Mouse (Mus musculus) left cerebral cortex, adult 2 months (tissue): Measurements from ENCODE around the gene Akr1c19. TPM values are rescaled to one million over a fixed set of nuclear protein-coding genes. Genes with fewer than 3 reads are reported as not detected.
"Not testable (repeated sequence)": the region's sequence is repeated elsewhere in the genome, so short reads cannot be mapped to it uniquely, and the experiment has no call there.

Source experiments
- DNase-seq, 2 experiments: peaks; one replicate each; pipeline ENCODE4 v3.0.0; 2021 to 2022; ENCODE audit warnings: low spot score in 2 of 2, mixed read lengths in 1 of 2; ENCODE audit errors: extremely low spot score in 1 of 2
- H3K27ac ChIP-seq: fragments of 200-600 bp; 2 replicates; pipeline ENCODE4 v1.8.1; 2022
- H3K4me3 ChIP-seq: fragments of 200-600 bp; 2 replicates; pipeline ENCODE4 v1.8.1; 2022
- CTCF ChIP-seq: fragments of 200-600 bp; IDR thresholded peaks from 2 replicates; pipeline ENCODE4 v1.8.1; 2022; ENCODE audit warnings: antibody characterized with exemption, mild to moderate bottlenecking, moderate library complexity
- intact Hi-C: fragments of 180-260 bp; cut with DNase I; formaldehyde crosslinking; loops from one replicate; pipeline ENCODE4 v1.15.1; 2025
- long read RNA-seq, 2 experiments: library from polyadenylated mRNA; stranded (forward); transcript quantifications; one replicate each; pipeline ENCODE4 v2.0.0; 2021; ENCODE audit warnings: borderline mapping rate in 2 of 2
- total RNA-seq, 2 experiments: library from RNA; stranded (reverse); gene quantifications; 2 replicates each; pipeline ENCODE4 v1.2.3; 2021

The Akr1c19 gene
- total RNA-seq, result not detected
- long read RNA-seq, experiment 1, result 0 reads
- long read RNA-seq, experiment 2, result 0 reads

DNA sequence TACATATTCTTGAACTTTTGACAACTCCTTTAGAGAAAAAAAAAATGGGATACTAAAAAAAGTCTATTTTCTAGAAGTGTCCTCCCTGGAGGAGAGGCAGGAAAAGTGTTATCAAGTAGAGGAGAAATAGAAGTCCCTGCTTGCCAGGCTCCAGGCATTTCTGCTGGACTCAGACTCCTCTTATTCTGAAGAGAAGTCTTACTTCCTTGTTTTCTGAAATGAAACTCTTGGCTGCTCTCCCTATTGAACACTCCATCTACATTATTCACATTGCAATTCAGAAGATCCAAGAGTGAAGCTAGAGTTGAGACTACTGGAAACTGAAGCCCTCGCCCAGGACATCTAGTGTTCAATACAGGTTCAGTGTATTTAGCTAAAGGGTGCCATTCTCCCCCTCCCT is at the start of gene Akr1c19:
TSS of gene Akr1c19 (plus strand) at position 260 of the 400 bp plus-strand sequence.
- H3K27ac ChIP-seq, result no peak within 1 kb of the TSS
- intact Hi-C loops, result no loop called here
- H3K4me3 ChIP-seq, result no peak within 1 kb of the TSS
- no peak for DNase-seq
- no peak for TF ChIP-seq CTCF

DNA sequence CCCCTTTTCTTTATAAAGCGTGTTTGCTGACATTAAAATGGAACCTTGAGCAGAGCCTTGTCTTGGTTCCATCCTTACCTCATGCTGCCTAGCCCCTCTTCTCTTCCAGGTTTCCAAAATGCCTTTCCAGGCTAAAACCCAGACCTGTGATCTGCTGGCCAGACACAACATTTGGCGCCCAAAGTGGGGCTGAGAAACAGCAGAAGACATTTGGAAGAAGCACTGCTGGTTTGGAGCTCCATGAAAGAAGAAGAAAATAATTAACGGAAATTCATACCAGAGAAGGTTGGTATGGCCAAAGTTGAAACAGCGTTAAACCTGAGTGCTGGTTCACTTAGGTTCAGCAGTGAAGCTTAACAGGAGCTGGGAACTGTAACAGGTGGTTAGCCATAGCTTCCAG is 47.2 kb upstream of the Akr1c19 start:
- H3K27ac ChIP-seq, intact Hi-C loops, H3K4me3 ChIP-seq, DNase-seq: not testable (repeated sequence)

DNA sequence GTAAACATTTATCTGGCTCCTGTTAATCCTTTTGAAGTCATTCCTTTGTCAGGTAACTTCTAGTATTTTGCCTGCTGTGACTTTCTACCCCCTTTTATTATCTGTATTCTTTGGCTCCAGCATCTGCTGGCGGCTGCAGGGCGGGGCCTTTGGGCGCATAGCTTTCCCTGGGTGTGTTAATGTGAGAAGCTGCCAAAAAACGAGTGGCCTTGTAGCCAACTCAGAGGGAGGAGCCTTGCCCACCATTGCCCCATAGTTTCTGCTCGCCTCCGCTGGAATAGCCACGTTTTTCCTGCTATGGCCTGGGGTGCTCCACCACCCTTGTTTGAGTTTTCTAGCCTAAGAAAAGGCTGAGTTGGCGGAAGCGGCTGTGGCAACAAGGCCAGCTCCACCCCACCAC is 45.4 kb upstream of the Akr1c19 start:
- no peak for DNase-seq
- no peak for TF ChIP-seq CTCF
- Histone ChIP-seq H3K4me3 (no peak overlapping the region), H3K27ac (no peak overlapping the region)
- intact Hi-C loops, result no loop called here

DNA sequence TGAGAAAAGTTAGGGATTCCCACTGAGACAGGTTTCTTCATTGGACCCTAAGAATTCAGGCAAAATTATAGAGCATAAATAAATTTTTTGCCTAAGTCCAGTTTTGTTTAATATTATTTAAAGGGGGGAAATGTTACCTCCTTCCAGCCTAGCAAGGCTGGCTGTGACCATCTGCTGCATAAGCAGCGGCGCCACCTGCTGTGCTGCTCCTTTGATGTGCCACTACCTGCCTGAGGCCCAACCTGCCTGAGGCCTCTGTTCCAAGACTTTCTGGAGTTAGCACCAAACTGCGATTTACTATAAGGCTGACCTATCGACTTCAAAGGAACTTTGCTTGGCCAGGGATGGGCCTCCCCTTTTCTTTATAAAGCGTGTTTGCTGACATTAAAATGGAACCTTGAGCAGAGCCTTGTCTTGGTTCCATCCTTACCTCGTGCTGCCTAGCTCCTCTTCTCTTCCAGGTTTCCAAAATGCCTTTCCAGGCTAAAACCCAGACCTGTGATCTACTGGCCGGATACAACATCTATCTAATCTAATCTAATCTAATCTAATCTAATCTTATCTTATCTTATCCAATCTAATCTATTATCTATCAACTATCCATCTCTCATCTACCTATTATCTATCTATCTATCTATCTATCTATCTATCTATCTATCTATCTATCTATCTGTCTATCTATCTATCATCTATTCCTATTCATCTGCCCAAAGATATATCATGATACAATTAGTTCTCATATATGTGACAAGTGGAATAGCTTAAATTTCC is 41.7 kb upstream of the Akr1c19 start:
- TF ChIP-seq CTCF, result peak; percentile 5
- intact Hi-C loops, result loop anchor here (5.0 kb wide), 3 partner anchors 55 to 425 kb away; no protein-coding TSS in a partner anchor
- not testable (repeated sequence) for H3K4me3 ChIP-seq

DNA sequence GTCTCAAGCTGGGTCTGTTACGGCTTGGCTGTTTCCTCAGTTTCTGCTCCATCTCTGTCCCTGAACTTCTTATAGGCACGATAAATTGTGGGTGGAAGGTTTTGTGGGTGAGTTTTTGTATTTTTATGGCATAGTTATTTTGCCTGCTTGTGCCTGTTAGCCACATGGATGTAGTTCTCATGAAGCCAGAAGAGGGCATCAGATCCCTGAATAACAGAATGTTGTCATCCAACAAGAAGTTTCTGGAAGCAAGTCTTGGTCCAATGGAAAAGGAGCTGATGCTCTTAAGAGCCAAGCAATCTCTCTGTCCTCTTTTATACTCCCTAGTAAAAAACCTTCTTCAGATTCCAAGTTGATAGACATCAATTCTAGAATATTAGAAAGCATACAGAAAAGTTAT is 40.3 kb upstream of the Akr1c19 start:
- Histone ChIP-seq H3K27ac (no peak overlapping the region), H3K4me3 (no peak overlapping the region)
- DNase-seq, result no peak
- intact Hi-C loops, result loop anchor here (5.0 kb wide), 3 partner anchors 56 to 424 kb away; no protein-coding TSS in a partner anchor
- TF ChIP-seq CTCF, result peak; percentile 47

More for the DNA sequence above, 41.7 kb upstream of the Akr1c19 start:
- not testable (repeated sequence) for DNase-seq, H3K27ac ChIP-seq

DNA sequence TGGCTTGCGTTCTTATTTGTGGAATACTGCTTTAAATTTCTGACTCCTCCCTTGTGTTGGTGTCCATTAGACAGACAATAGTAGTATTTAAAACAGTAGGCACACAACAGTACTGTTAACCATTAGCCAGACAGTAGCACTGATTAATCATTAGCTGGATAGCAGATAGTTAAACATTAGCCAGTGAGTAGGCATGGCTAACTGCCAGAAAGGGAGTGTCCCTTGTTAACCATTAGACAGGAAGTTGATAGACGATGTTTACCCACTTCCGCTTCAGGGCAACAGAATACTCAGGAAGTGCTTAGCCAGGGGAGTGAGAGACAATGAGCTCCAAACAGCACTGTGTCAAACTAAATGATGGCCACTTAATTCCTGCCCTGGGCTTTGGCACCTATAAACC is 37.6 kb upstream of the Akr1c19 start, which contains the start of gene Akr1c13:
TSS of gene Akr1c13 (plus strand) at position 247 of the 400 bp plus-strand sequence.
- TF ChIP-seq CTCF, result no peak
- DNase-seq, result no peak
- no peak within 1 kb of the TSS for H3K27ac ChIP-seq
- no peak within 1 kb of the TSS for H3K4me3 ChIP-seq
- intact Hi-C loops, result no loop called here

DNA sequence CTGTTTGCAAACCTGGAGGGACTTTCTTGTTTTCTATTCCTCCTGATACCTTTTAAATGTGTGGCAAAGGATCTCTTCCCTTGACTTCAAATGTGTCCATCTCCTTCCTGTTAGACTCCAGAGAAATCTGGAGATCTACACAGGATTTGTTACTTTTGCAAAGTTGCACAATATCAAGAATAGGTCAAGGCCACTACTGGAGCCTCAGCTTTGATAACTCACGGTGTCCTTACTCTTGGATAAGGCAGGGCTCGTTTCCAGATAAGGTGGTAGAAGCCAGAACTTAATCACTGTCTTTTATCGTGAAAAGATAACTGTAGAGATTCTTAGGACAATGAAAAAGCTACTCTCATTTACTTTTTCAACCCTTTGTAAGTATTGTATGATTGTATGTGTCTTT is 36.0 kb upstream of the Akr1c19 start:
- intact Hi-C loops, result no loop called here
- Histone ChIP-seq H3K4me3 (no peak overlapping the region), H3K27ac (no peak overlapping the region)
- no peak for DNase-seq
- TF ChIP-seq CTCF, result no peak

DNA sequence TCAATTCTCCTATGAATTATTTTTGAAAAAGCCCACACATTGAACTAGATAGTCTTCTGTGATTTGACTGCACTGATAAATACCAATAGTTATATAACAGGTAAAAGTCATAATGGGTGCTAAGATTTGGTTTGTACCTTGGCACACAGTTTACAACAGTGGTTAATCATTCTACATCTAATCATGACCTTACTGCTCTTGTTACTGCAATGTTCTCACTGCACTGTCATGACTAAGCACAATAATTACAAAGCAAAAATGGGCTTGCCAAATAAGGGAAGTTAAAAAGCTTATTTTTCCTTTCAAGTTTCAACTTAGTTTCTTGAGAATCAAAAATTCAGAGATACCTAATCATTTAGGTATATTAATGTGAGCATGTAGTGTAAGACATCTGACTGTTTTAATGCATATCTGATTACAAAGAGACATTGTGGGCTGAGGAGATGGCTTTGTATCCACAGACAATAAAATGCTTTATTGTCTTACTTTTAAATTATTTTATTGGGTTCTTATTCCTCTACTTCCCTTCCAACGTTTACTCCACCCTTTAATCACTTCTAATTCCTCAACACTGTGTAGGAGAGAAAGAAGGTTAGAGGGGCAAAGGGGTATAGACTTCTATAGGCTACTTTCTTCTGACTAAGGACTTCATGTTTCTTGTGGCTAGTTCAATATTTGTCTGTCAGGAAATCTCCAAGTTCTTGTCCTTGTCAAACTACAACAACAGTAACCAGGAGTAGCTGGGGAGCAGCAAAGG is 22.2 kb upstream of the Akr1c19 start:
- no peak for TF ChIP-seq CTCF
- no peak overlapping the region for H3K4me3 ChIP-seq
- intact Hi-C loops, result no loop called here
- no peak for DNase-seq
- H3K27ac ChIP-seq, result no peak overlapping the region

DNA sequence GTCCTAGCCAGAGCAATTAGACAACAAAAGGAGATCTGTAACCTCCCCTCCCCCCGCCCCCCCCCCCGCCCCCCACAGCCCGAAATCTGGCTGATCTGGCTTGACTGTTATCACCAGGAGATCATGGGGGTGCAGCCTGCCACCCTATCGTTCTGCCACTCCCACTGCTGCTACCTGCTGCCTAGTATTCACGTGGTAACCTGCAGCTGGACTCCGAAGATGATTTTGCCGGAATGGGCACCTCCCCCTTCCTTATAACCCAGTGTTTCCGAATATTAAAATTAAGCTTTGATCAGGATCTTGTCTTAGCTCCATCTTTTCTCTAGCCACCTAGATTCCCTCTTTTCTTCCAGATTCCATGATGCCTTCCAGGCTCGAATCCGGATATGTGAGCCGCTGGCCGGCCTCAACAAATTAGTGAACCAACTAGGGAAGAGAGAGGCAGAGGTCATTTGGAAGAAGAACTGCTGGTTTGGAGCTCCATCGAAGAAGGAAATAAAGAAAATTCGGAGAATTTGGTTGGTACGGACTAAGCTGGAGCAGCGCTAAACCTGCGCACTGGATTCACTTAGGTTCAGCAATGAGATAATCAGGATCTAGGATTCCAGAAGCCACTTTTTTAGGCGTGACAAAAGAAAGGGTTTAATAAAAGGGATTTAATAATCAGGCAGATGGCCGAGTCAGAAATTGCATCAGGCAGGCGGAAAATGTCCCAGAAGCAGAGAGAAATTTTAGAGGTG is 16.8 kb upstream of the Akr1c19 start:
- no peak for DNase-seq
- no peak overlapping the region for H3K4me3 ChIP-seq
- intact Hi-C loops, result no loop called here
- no peak overlapping the region for H3K27ac ChIP-seq
- TF ChIP-seq CTCF, result no peak

DNA sequence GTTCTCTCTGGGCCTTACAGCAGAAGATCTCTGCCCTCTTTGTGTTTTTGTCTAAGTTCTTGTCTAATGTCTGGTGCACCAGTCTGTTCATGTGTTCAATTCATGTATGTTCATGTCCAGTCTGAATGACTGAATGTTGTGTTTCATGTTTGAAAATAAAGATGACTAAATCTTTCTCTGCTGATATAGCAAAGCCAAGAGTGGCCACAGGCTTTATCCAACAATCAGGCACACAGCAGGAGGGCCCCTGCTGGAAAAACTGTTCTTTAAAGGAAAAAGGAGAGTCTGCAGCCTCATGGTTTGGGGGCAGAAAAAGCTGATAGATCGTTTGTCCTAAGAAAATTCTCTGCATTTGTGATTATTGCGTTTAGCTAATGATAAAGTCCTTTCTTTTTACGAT is 16.2 kb upstream of the Akr1c19 start:
- intact Hi-C loops, result no loop called here
- no peak for DNase-seq
- Histone ChIP-seq H3K27ac (no peak overlapping the region), H3K4me3 (no peak overlapping the region)
- no peak for TF ChIP-seq CTCF

DNA sequence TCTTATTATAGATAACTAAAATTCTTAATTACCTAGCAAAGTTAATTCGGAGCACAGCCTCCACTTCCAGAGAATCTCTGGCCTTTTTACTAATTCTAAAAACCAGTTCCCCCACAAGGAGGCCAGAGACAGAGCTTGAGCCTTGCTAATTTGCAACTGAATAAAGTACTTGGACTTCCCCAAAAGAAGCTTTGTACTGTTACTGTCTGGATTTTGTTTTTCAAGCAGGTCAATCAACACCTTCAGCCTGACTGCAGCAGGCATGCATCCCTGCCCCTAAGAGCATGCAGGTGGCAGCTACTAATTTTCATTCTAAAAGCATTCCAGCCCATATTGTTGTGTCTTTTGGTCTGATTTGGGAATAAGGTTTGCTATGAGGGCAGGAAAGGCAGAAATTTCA is 13.0 kb upstream of the Akr1c19 start:
- intact Hi-C loops, H3K27ac ChIP-seq, DNase-seq, H3K4me3 ChIP-seq: not testable (repeated sequence)
